Mouse (Mus musculus) myocyte (in vitro differentiated cells): ENCODE results near the gene Rbp1.

ENCODE experiments used
- CEBPB ChIP-seq: IDR thresholded peaks from 2 replicates; pipeline ENCODE4 v1.6.1; 2011; ENCODE audit warnings: mild to moderate bottlenecking, moderate library complexity; ENCODE audit not compliant: poor library complexity, insufficient read depth, severe bottlenecking
- E2F4 ChIP-seq: IDR thresholded peaks from one replicate; pipeline ENCODE4 v1.6.1; 2011; ENCODE audit warnings: mild to moderate bottlenecking, control low read depth, moderate library complexity; ENCODE audit not compliant: insufficient read depth
- POLR2A ChIP-seq: IDR thresholded peaks from one replicate; pipeline ENCODE4 v1.6.1; 2011; ENCODE audit warnings: low read depth, mild to moderate bottlenecking, control low read depth, moderate library complexity; ENCODE audit not compliant: insufficient read length
- POLR2AphosphoS2 ChIP-seq: IDR thresholded peaks from one replicate; pipeline ENCODE4 v1.6.1; 2011; ENCODE audit warnings: low read depth, control low read depth; ENCODE audit not compliant: insufficient read length
- REST ChIP-seq: IDR thresholded peaks from one replicate; pipeline ENCODE4 v1.6.1; 2011; ENCODE audit warnings: mild to moderate bottlenecking, control low read depth, moderate library complexity; ENCODE audit not compliant: insufficient read depth, insufficient read length
- USF1 ChIP-seq: IDR thresholded peaks from one replicate; pipeline ENCODE4 v1.6.1; 2011; ENCODE audit warnings: low read depth, mild to moderate bottlenecking, control low read depth, moderate library complexity

GRCm38 (mm10) chr9:98400185-98400894 is 22.4 kb upstream of the Rbp1 start:
- no peak for TF ChIP-seq POLR2A
- TF ChIP-seq USF1: no peak
- no peak for TF ChIP-seq POLR2AphosphoS2
- TF ChIP-seq E2F4: no peak
- TF ChIP-seq REST: no peak
- no peak for TF ChIP-seq CEBPB
